Mouse (Mus musculus) naive thymus-derived CD4-positive, alpha-beta T cell, adult 2 months (primary cell): ENCODE results near the gene Srsf3.
A peak's percentile ranks its signal among the peaks of the same experiment; 100 is the strongest.
"Not testable (repeated sequence)": the region's sequence is repeated elsewhere in the genome, so short reads cannot be mapped to it uniquely, and the experiment has no call there.

ENCODE experiments used
- DNase-seq: peaks from one replicate; pipeline ENCODE4 v3.0.0-alpha.2; 2011; ENCODE audit warnings: low read depth

The Srsf3 gene

GRCm38 (mm10) chr17:29063988-29064285 lies 31.5 kb downstream of the Srsf3 start:
- DNase-seq, result no peak

- no peak for DNase-seq
Observed at GRCm38 (mm10) chr17:29065245-29065940, 33.0 kb downstream of the Srsf3 start.

- DNase-seq, result no peak
Observed at GRCm38 (mm10) chr17:29065971-29066370, 33.5 kb downstream of the Srsf3 start.

GRCm38 (mm10) chr17:29067416-29067815 lies 35.0 kb downstream of the Srsf3 start:
- not testable (repeated sequence) for DNase-seq

- no peak for DNase-seq
Observed at GRCm38 (mm10) chr17:29067847-29068246, 35.4 kb downstream of the Srsf3 start.

GRCm38 (mm10) chr17:29069063-29069462 lies 36.6 kb downstream of the Srsf3 start:
- DNase-seq, result no peak

GRCm38 (mm10) chr17:29071820-29072219 lies 39.4 kb downstream of the Srsf3 start:
- DNase-seq, result no peak

GRCm38 (mm10) chr17:29072701-29073307 lies 40.4 kb downstream of the Srsf3 start:
- DNase-seq, result no peak

- no peak for DNase-seq
Observed at GRCm38 (mm10) chr17:29073313-29073712, 40.9 kb downstream of the Srsf3 start.

GRCm38 (mm10) chr17:29074085-29074484 lies 41.7 kb downstream of the Srsf3 start:
- DNase-seq, result no peak

- DNase-seq, result no peak
Observed at GRCm38 (mm10) chr17:29076235-29076634, 43.8 kb downstream of the Srsf3 start.

- no peak for DNase-seq
Observed at GRCm38 (mm10) chr17:29077786-29078509, 45.5 kb downstream of the Srsf3 start.

GRCm38 (mm10) chr17:29078519-29079383 lies 46.3 kb downstream of the Srsf3 start:
- no peak for DNase-seq

GRCm38 (mm10) chr17:29080758-29081617 lies 48.6 kb downstream of the Srsf3 start:
- DNase-seq, result peak; percentile 46

- DNase-seq, result peak; percentile 83
Observed at GRCm38 (mm10) chr17:29081618-29082381, 49.4 kb downstream of the Srsf3 start.

GRCm38 (mm10) chr17:29083586-29083985 lies 51.2 kb downstream of the Srsf3 start:
- DNase-seq, result no peak

- DNase-seq, result no peak
Observed at GRCm38 (mm10) chr17:29084656-29085055, 52.2 kb downstream of the Srsf3 start.

- no peak for DNase-seq
Observed at GRCm38 (mm10) chr17:29085266-29085665, 52.8 kb downstream of the Srsf3 start.

GRCm38 (mm10) chr17:29086916-29087315 lies 54.5 kb downstream of the Srsf3 start:
- DNase-seq, result no peak

- no peak for DNase-seq
Observed at GRCm38 (mm10) chr17:29090776-29091175, 58.3 kb downstream of the Srsf3 start, which contains the start of gene Cdkn1a. TSS of gene Cdkn1a (plus strand) at chr17:29090976.
